Mouse (Mus musculus) cortical plate, adult 2 months (tissue): Measurements from ENCODE around the gene Ncoa1. TPM values are rescaled to one million over a fixed set of nuclear protein-coding genes. Genes with fewer than 3 reads are reported as not detected.

Source experiments
- H3K27ac ChIP-seq: fragments of 200-500 bp; 2 replicates; pipeline ENCODE4 v1.5.1; 2012; ENCODE audit warnings: low read length, control low read depth, inconsistent platforms; ENCODE audit not compliant: insufficient read depth
- H3K4me1 ChIP-seq: fragments of 200-500 bp; 2 replicates; pipeline ENCODE4 v1.6.1; 2011; ENCODE audit warnings: low read length; ENCODE audit not compliant: control insufficient read depth, insufficient read depth
- H3K4me3 ChIP-seq: fragments of 200-500 bp; 2 replicates; pipeline ENCODE4 v1.5.1; 2011; ENCODE audit warnings: mild to moderate bottlenecking, low read length, control low read depth; ENCODE audit not compliant: insufficient read depth
- CTCF ChIP-seq: fragments of 200-500 bp; IDR thresholded peaks from 2 replicates; pipeline ENCODE4 v1.5.1; 2011; ENCODE audit warnings: mild to moderate bottlenecking, control low read depth, low read length; ENCODE audit not compliant: insufficient read depth; ENCODE audit errors: extremely low read depth
- POLR2A ChIP-seq: fragments of 200-500 bp; IDR thresholded peaks from 2 replicates; pipeline ENCODE4 v1.6.1; 2011; ENCODE audit warnings: mild to moderate bottlenecking, low read length, control low read depth; ENCODE audit not compliant: insufficient read depth; ENCODE audit errors: extremely low read depth
- polyA plus RNA-seq: library from polyadenylated mRNA; depleted of rRNA; stranded (reverse); fragments of >200 nt; gene quantifications from 2 replicates; pipeline ENCODE4 v1.2.3, GENCODE M21; 2012

Gene Ncoa1
- polyA plus RNA-seq, 1 experiment, result 57.0 TPM

- no peak overlapping the region for H3K27ac ChIP-seq
- no peak for TF ChIP-seq POLR2A
- TF ChIP-seq CTCF, result no peak
Observed at GRCm38 (mm10) chr12:4355019-4355730, 121.8 kb downstream of the Ncoa1 start.

DNA sequence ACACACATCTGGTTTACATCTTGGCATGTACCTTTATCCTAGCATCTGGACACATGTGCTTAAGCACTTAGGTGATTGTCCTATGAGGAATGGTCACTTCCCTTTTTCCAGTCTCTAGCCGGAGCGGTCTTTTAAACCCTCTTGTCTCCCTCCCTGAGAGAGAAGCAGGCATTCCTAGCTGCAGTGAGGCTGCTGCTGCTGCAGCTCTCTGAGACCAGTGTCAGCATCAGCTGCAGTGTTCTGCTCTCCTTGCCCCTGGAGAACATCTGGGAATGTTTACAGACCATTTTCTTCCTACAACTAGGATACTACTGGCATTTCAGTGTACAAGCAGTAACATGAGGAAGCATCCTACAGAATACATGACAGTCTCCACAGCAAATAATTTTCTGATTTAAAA is 133.8 kb downstream of the Ncoa1 start:
- TF ChIP-seq POLR2A (no peak), CTCF (no peak)
- Histone ChIP-seq H3K27ac (no peak overlapping the region), H3K4me3 (no peak overlapping the region), H3K4me1 (peaks cover 2% of the 10 kb centered on the region; the same call in 1 of the 2 replicates)

More at GRCm38 (mm10) chr12:4355019-4355730, 121.8 kb downstream of the Ncoa1 start:
- Histone ChIP-seq H3K4me3 (no peak overlapping the region), H3K4me1 (no peaks in the 10 kb centered on the region)

- Histone ChIP-seq H3K4me3 (no peak overlapping the region), H3K27ac (no peak overlapping the region), H3K4me1 (peaks cover 2% of the 10 kb centered on the region; the same call in 1 of the 2 replicates)
- TF ChIP-seq POLR2A, result no peak
- TF ChIP-seq CTCF, result no peak
Observed at GRCm38 (mm10) chr12:4342087-4342486, 134.9 kb downstream of the Ncoa1 start.

GRCm38 (mm10) chr12:4340325-4340924 is 136.6 kb downstream of the Ncoa1 start:
- no peak overlapping the region for H3K4me3 ChIP-seq
- TF ChIP-seq POLR2A (no peak), CTCF (no peak)
- no peak overlapping the region for H3K27ac ChIP-seq
- peaks cover 2% of the 10 kb centered on the region; the same call in 1 of the 2 replicates for H3K4me1 ChIP-seq

- no peak overlapping the region for H3K27ac ChIP-seq
- H3K4me3 ChIP-seq, result no peak overlapping the region
- H3K4me1 ChIP-seq, result no peaks in the 10 kb centered on the region
- no peak for TF ChIP-seq CTCF
- TF ChIP-seq POLR2A, result no peak
Observed at GRCm38 (mm10) chr12:4323604-4324003, 153.4 kb downstream of the Ncoa1 start.

DNA sequence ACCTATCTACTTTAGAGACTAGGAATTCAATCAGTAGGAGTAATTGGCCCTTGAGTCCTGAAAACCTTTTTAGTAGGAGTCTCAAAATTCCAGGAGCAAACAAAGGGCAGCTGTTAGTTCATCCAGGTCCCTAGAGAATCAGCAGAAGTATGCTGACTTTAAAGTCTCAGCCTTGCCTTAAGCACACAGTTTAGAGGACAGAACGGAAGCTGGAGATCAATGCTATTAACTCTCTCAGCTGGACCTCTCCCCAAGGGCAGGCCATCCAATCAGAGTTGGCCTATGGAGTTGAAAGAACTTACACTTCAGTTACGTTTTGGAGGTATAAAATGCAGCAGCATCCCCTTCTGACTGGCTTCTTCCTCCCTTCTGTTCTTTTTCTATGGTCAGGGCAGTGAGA is 154.8 kb downstream of the Ncoa1 start:
- Histone ChIP-seq H3K27ac (no peak overlapping the region), H3K4me3 (no peak overlapping the region), H3K4me1 (no peaks in the 10 kb centered on the region)
- TF ChIP-seq CTCF (no peak), POLR2A (no peak)

GRCm38 (mm10) chr12:4313824-4314223 is 163.2 kb downstream of the Ncoa1 start:
- Histone ChIP-seq H3K27ac (no peak overlapping the region), H3K4me3 (no peak overlapping the region), H3K4me1 (no peaks in the 10 kb centered on the region)
- TF ChIP-seq POLR2A (no peak), CTCF (no peak)

DNA sequence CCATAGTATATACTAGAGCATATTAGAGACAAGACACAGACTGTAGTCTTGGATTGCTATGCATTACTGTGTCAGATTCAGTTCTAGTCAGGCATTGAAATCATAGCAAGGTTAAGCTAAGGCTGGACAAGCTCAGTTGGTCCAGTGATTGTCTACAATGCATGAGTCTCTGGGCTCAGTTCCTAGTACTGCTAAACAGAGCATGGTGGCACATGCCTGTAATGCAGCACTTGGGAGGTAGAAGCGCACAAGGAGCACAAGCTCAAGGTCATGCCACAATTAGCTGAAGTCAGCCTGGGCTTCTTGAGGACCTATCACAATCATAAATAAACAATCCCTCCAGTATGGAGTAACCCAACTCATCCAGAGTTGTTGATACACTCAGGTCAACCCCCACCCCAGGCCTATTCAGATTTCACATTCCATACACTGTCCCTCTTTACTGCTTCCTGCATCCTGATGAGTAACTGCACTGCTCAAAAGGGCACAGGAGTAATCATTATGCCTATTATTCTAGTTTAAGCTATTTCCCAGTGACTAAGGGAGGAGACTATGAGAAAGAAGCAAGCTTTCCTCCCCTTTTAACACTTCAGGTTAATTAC is 170.2 kb downstream of the Ncoa1 start:
- TF ChIP-seq POLR2A (no peak), CTCF (no peak)
- Histone ChIP-seq H3K4me1 (peaks cover 2% of the 10 kb centered on the region; the same call in 1 of the 2 replicates), H3K27ac (no peak overlapping the region), H3K4me3 (no peak overlapping the region)

GRCm38 (mm10) chr12:4299300-4299699 is 177.7 kb downstream of the Ncoa1 start:
- no peak overlapping the region for H3K27ac ChIP-seq
- H3K4me1 ChIP-seq, result peaks cover 2% of the 10 kb centered on the region; the same call in 1 of the 2 replicates
- H3K4me3 ChIP-seq, result no peak overlapping the region
- TF ChIP-seq POLR2A, result no peak
- TF ChIP-seq CTCF, result no peak
